Mouse (Mus musculus) embryo, embryonic 11.5 days (tissue): ENCODE data around the gene Vkorc1l1.
A peak's percentile ranks its signal among the peaks of the same experiment; 100 is the strongest.

Experiments used
- DNase-seq: peaks from one replicate; pipeline ENCODE4 v3.0.0-alpha.2; 2012; ENCODE audit warnings: low read depth, low spot score

Gene Vkorc1l1

DNA sequence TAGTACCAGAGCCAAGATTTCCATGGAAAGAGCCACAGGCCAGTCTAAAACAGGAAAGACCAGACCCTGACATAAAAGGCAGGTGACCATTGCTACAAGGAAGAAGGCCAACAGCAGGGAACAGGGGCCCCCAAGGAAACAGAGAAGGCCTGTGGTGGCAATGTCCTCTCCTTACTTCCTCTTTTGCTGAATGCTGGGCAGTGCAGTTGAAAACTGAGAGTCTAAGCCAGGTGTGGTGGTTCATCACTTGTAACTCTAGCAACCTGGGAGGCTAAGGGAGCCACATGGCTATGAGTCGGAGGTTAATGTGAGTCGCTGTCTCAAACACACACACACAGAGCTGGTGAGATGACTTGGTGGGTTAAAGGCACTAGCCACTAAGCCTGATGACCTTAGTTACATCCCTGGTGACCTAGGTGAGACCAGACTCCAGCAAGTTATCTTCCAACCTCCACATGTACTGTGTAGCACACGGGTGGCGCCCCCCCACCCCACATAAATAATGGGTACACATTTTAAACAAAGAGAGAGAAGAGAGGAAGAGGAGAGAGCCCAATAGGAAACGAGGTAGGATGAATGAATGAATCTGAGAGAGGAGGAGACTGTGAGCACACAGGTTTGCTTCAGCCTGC, 59.7 kb downstream of the Vkorc1l1 start:
- no peak for DNase-seq

DNA sequence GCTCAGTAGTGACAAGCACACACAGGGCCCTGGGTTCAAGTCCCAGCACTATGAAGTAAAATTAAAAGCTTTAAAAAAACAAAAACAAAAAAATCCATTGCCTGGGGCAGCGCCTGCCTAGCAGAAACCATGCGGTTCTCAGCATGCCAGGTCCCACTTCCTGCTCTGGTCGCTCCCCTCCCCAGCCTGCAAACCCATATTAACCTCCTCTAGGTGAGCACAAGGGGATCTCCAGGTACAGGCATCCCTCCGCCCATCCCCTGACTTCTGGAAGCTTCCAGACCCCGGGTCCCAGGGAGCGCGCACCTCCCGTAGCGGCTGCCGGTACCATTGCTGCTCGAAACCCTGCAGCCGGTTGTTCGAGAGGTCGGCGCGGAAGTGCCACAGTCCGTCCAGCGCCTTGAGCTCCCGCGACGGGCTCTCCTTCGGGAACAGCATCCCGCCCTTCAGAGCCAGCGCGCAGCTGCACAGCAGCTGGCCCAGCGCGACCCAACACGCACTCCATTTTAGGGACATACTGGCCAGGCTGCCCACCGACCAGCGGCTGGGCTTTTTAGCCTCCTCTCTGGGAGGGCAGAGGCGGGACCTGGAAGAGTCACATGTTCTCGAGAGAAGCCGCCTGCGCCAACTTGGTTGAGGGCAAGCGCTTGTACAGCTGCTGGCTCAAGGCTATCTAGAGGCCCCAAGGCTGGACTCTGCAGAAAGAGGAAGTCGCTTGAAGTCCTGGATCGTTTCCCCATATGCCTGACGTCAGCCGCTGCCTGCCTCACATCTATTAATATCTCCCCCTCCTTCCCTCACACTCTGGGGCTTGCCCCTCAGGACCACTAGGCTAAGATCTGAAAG, 60.8 kb downstream of the Vkorc1l1 start, which contains the start of gene Gusb:
Gusb (minus strand) TSS at position 749 of the 846 bp plus-strand sequence.
- peak; percentile 68 for DNase-seq

DNA sequence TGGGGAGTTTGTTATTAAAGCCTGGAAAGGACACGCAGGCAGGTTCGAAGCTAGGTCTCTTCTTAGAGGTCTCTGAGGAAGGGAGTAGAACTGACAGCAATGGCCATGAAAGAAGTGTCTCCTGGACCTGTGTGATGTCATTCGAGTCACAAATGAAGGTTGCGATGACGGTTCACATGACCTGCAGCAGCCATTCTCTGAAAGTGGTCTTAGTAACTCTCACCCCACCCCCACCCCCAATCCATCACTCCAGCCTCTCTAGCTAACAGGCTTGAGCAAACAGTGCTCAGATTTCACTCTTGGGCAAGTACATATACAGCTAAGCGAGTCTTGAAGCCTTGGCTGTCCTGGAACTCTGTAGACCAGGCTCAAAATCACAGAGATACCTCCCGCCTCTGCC, 61.5 kb downstream of the Vkorc1l1 start:
- DNase-seq, result no peak

DNA sequence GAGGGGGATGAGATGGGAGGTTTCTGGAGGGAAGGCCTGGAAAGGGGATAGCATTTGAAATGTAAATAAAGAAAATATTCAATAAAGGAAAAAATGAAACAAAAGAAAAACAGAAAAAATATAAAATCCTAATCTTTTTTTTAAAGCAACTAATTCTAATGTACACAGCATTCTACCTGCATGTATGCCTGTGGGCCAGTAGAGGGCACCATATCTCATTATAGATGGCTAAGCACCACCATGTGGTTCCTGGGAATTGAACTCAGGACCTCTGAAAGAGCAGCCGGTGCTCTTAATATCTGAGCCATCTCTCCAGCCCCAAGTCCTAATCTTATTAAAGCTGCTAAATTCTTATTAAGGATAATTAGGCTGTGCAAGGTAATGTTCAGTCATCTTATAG, 65.6 kb downstream of the Vkorc1l1 start:
- no peak for DNase-seq

DNA sequence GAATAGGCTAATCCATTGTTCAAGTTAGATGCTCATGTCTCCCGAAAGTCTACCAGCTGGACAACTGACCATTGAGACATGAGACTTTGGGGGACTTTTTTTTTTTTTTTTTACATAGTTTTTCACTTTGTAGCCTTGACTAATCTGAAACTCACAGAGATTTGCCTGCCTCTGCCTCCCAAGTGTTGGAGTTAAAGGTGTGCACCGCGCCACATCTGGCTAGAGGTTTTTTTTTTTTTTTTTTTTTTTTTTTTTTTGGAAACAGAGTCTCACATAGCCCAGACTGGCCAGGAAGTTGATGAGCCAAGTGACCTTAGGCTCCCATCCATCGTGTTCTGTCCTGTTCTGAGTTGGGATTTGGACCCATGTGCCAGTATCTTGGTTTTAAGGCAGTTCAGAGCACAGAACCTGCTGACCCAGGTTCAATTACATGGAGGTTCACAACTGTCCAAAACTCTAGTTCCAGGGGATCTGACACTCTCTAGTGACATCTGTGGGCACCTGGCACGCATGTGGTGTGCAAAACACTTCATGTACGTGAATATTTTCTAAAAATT, 66.3 kb downstream of the Vkorc1l1 start:
- DNase-seq, result no peak

DNA sequence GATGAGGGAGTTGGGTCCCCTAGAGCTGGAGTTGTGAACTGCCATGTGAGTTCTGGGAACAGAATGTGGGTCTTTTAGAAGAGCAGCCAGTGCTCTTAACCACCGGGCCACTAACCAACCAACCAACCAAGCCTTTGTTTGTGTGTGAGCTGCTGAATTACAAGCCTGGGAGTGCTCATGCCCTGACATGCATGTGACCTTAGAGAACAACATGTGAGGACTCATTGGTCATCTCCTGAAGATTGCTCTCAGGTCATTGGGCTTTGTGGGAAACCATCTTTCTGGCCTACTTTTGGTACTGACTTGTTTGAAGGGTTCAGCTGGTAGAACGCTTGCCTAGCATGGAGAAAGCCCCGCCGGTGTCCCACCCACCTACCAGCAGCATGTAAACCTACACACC, 68.0 kb downstream of the Vkorc1l1 start:
- no peak for DNase-seq

DNA sequence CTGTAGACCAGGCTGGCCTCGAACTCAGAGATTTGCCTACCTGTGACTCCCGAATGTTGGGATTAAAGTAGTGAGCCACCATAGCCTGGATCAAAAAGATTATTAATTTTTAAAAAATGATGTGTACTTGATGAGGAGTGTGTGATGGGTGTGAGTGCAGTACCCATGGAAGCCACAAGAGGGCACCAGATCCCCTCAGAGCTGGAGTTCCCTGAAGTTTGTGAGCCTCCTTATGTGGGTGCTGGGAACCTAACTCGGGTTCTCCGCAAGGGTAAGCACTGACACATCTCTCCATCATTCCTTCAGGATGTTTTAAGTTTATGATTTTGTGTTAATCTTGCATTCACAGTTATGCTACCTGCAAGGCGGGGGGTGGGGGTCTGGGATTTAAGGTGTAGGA, 69.2 kb downstream of the Vkorc1l1 start:
- no peak for DNase-seq

DNA sequence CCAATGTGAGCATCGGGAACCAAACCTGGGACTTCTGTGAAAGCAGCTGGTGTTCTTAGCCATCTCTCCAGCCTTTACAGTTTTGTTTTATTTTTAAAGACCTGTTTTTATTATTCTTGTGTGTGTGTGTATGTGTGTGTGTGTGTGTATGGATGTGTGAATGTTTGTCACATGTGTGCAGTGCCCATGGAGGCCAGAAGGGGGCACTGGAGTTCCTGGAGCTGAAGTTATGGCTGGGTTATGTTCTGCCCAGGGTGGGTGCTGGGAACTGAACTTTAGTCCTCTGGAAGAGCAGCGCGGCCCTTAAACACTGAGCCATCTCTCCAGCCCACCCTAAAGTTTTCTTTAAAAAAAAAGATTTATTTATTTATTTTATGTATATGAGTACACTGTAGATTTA, 73.3 kb downstream of the Vkorc1l1 start:
- DNase-seq, result no peak

DNA sequence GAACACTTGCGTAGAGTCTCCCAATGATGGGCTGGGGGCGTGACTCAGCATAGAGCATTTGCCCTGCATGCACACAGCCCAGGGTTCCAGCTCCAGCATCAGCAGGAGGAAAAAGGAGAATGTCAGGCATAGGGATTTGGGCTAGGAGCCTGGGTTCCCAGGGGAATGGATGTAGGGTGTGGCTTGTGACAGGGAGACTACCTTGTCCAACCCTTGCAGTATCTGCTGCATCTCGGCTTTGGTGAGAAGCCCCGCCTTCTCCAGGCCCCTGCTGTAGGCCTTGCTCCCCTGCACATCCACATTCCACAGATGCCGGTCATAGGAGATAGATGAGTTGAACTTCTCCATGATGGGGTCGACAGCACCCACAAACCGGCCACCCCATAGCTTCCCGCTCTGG, 77.7 kb downstream of the Vkorc1l1 start:
- no peak for DNase-seq

DNA sequence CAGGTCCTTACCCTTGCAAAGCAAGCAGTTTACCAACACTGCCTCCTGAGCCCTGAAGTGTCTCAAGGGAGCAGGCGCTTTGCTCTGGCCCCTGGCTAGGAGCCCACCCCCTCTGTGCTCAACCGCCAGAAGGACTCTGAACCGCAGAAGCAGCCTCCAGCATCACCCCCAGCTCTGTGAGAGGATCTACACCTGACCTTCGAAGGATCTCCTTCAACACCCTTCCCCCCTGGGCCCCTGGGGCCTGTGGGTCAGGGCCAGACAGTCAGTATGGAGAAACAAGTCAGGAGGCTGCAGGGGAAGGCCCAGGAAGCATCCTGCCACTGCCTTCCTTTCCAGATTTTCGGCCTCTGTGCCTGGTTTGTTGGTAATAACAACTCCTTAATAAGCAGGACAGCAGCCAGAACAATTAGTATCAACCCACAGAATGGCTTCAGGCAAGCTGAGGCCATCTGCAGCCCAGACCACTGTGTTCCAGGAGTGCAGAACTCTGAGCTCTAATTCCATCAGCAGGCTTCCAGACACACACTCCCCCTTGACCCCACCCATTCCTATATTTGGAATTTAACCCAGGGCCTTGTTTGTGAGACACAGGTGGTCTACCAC, 79.7 kb downstream of the Vkorc1l1 start:
- DNase-seq, result no peak

DNA sequence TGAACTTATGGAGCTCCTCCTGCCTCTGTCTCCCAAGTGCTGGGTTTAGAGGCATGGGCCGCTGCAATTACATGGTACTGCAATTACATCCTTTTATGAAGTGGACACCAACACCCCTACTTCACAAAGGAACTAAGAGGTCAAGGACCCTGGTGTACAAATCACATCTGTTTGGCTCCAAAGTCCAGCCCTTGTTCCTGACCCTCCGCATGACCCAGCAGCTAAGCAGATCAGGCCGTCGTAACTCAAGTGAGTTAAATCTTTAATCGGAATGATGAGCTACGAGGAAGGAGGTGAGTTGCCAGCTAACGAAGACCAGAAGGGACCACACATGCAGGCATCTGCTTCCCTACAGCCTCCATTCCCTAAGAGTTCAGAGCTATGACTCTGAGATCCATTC, 80.6 kb downstream of the Vkorc1l1 start:
- DNase-seq, result no peak

DNA sequence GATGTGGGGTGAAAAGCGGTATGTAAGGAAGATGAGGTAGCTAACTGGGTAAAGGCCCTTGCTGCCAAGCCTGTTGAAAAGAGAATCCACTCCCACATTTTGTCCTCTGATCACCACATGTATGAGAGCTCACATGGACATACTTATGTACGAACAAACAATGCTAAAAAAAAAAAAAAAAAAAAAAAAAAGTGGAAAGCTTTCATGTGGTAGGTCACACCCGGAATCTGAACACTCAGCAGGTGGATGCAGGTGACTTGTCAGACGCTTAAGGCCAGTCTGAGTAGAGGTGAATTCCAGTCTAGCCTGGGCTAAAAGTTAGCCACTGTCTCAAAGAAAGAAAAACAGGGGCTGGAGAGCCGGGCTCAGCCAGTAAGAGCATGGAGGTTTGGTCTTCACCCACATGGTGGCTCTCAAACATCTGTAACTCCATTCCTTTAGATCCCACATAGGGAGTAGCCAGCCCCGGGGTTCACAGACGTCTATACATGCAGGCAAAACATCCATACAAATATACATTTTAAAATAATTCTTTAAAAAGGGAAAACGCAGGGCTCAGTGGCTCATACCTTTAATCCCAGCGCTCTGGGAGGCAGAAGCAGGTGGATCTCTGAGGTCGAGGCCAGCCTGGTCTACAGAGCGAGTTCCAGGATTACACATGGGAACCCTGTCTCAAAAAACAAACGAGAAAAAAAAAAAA, 81.4 kb downstream of the Vkorc1l1 start:
- no peak for DNase-seq

DNA sequence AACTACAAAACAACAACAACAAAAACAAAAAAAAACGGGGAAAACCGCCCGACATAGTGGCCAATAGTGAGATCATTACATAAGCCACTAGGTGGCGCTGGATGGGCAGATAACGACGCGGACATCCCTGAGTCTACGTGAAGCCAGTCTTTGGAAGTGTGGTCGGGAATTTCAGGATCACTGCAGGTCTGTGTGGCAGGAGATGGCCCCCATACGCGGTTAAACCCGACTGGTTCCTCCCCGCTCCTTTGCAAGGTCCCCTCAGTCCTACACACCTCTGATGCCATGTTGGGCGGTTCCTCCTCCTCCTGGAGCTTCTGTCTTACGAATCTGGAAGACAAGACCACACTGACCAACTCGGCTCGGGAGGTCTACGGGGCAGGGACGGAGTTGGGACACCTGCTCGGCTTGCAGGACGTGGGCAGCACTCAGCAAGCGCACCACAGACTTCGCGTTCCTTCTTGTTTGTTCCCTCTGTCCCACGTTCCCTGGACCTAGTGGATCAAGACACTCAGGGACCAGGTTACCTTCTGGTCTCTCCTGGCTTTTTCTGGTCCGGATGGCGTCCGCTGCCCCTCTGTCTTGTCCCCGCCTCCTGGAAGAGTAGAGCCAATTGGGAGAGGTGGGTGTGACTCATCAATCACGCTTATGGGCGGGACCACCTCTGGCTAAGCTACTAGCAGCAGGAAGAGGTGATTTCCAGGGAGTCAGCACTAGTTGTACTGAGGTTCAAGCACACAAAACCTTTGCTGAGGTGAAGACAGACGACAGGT, 82.2 kb downstream of the Vkorc1l1 start:
- DNase-seq, result peak; percentile 80

DNA sequence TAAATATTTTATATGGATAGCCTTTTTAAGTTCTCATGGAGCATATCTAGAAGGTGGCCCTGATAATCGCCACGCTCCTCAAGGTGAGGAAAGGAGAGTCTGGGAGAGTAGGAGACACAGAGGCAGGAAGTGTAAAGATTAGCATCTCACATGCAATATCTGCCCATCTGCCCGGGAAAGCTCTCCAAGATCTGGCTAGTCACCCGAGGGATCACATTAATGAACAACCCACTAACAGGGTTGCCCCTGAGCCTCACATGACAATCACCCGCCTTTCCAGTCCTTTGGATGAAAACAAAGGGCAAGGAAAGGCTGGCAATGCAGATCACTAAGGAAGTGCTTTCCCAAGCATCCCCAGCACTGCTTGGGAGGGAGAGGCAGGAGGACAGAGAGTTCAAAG, 85.4 kb downstream of the Vkorc1l1 start:
- no peak for DNase-seq

DNA sequence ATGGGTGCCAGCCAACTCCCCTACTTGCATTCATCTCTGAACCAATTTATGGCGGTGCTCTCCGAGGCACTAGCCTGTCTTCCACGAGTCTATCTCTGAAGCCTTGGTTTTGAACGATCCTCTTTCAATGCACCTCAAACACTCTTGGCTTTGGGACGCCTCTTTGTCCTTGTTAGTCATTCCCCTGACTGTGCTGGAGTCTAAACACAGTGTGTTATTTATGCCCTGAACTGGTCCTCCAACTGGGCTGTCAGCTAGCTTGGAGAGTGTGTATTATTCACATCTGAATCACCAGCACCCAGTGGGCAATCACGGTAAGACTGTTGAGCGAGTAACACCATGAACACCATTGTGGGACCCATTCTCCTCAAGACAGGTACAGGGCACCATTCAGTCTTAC, 85.9 kb downstream of the Vkorc1l1 start:
- DNase-seq, result no peak

DNA sequence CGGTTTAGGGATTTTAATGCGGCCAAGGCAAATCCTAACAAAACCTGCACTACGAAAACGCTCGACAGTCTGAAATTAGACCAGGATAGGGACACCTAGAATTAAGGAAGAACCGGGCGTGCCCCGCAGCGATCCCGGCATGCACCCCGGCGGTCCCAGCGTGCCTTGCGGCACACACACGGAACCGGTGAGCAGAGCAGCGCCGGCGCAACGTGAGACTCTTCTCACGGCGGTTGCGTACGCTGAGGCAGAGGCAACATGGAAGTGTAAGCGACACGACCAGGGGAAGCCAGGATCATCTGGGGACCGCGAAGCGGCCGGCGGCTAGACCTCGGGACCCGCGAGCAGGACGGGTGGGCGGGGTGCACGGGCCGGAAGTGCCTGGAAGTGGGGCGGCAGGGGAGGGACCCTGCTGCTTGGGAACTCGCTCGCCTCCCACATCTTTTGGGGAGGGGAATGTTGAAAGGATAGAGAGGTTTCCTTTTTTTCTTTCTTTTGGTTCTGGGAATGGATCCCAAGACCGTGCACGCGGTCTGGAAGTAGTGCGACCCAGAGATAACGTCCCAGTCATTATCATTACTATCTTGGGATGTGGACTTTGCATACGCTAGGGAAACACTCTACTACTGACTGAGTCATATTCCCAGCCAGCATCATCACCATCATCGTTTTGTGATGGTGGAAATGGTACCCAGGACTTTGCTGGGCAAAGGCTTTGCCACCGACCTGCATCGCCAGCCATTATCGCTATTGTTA, 87.5 kb downstream of the Vkorc1l1 start, which contains the start of the genes Asl and Crcp:
Asl (minus strand) TSS at position 106 of the 756 bp plus-strand sequence.
Crcp (plus strand) TSS at position 149 of the 756 bp plus-strand sequence.
- peak; percentile 61 for DNase-seq

DNA sequence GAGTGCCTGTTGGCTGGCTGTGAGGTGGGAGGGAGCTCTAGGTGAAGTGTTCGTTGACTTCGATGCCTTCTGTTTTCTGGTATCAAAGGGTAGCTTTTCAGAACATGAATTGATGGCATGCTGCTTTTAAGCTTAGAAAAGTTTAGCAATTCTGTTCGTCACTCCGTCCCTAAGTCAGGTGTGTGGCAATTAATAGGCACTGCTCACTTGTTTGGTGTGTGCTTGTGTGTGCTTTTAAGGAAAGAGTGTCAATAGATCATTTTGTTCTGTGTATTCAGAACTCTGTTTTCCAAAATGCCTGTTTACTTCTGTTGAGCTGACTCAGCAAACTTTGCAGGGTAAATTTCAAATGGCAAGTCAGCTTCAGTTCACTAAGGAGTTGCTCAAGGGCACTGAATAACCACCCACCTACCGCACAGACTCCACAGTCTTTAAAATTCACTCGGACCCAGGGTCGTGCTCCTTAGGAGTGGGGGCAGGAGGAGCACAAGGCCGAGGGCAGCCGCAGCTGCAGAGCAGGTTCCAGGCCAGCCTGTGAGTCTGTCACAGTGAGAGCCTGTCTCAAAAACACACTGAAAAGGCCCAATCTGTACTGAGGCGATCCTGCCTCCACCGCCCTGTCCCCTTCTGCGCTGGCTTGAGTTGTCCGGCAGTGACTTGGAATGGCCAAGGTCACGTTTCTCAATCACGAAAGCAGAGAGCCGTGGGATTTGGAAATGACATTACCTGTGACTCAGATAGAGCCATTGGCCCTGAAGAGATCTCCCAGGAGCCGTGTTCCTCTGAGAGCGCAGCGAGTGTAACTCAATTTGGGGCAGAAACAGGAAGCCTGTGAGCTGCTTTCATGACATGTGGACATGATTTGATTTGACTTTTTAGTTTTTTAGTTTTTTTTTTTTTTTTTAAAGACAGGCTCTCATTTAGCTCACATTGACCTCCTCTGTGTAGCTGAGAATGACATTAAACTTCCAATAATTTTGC, 89.9 kb downstream of the Vkorc1l1 start:
- DNase-seq, result no peak

DNA sequence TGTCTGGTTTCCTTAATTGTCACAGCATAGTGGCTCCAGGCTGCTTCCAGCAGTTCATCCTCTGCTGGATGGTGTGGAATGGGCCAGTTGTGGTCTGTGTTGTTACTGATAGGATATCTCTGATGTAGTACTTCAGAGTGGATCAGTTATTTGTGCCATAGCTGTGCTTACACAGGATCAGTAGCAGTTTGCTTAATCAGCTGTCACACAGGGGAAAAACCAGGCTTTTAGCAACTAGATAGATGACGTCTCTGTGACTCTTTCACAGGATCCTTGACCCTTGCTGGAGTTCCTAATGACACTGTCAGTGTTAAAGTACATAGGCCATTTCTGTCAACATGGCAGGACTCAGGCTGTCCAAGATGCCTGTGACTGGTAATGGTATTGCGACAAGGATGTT, 92.1 kb downstream of the Vkorc1l1 start:
- no peak for DNase-seq
